Mouse (Mus musculus) stomach, embryonic 14.5 days (tissue): ENCODE data around the gene Med23. TPM values are rescaled to one million over a fixed set of nuclear protein-coding genes. Genes with fewer than 3 reads are reported as not detected.

Experiments used
- ATAC-seq: fragments of 200-750 bp; cut with Nextera tagmentation; 2 replicates; pipeline ENCODE4 v1.8.0; 2017; ENCODE audit warnings: low read depth, moderate TSS enrichment; ENCODE audit not compliant: insufficient number of reproducible peaks, insufficient read depth, low FRiP score
- H3K27ac ChIP-seq: fragments of 300-500 bp; sonication (generic); 2 replicates; pipeline ENCODE4 v1.5.1; 2014; ENCODE audit warnings: mild to moderate bottlenecking, low read length, moderate library complexity, mixed read lengths
- H3K27me3 ChIP-seq: fragments of 300-500 bp; sonication (generic); 2 replicates; pipeline ENCODE4 v1.6.1; 2014; ENCODE audit warnings: low read length, control low read depth, mixed read lengths; ENCODE audit not compliant: control insufficient read depth, insufficient read depth
- H3K36me3 ChIP-seq: fragments of 300-500 bp; sonication (generic); 2 replicates; pipeline ENCODE4 v1.6.1; 2014; ENCODE audit warnings: mild to moderate bottlenecking, control low read depth, low read length, moderate library complexity, mixed read lengths; ENCODE audit not compliant: control insufficient read depth, insufficient read depth
- H3K4me1 ChIP-seq: fragments of 300-500 bp; sonication (generic); 2 replicates; pipeline ENCODE4 v1.6.1; 2014; ENCODE audit warnings: low read length, control low read depth, mixed read lengths; ENCODE audit not compliant: control insufficient read depth, insufficient read depth
- H3K4me2 ChIP-seq: fragments of 300-500 bp; sonication (generic); replicated peaks from 2 replicates; pipeline ENCODE4 v1.6.1; 2014; ENCODE audit warnings: low read depth, low read length, control low read depth
- H3K4me3 ChIP-seq: fragments of 300-500 bp; sonication (generic); 2 replicates; pipeline ENCODE4 v1.5.1; 2014; ENCODE audit warnings: low read depth, low read length, control low read depth
- H3K9ac ChIP-seq: fragments of 300-500 bp; sonication (generic); replicated peaks from 2 replicates; pipeline ENCODE4 v1.6.1; 2014; ENCODE audit warnings: low read depth, mild to moderate bottlenecking, control low read depth, low read length, moderate library complexity, mixed read lengths
- H3K9me3 ChIP-seq: fragments of 300-500 bp; sonication (generic); 2 replicates; pipeline ENCODE4 v1.6.1; 2016; ENCODE audit warnings: low read depth, low read length, control low read depth; ENCODE audit not compliant: control insufficient read depth
- WGBS: fragments of 180-500 bp; shearing (Covaris S2); extraction: QIAGEN DNeasy Blood & Tissue Kit; methylation state at CpG from one replicate; pipeline ENCODE4 v1.1.7; 2014; 5-methylcytosine and 5-hydroxymethylcytosine counted together
- polyA plus RNA-seq: library from polyadenylated mRNA; unstranded; fragments of >200 nt; fragmentation: Nextera tagmentation; extraction: Ambion mirVana; gene quantifications from 2 replicates; pipeline ENCODE4 v1.2.1, GENCODE M21; 2014

Med23 gene
- polyA plus RNA-seq, 1 experiment from 2014 or later: 29.1 TPM

DNA sequence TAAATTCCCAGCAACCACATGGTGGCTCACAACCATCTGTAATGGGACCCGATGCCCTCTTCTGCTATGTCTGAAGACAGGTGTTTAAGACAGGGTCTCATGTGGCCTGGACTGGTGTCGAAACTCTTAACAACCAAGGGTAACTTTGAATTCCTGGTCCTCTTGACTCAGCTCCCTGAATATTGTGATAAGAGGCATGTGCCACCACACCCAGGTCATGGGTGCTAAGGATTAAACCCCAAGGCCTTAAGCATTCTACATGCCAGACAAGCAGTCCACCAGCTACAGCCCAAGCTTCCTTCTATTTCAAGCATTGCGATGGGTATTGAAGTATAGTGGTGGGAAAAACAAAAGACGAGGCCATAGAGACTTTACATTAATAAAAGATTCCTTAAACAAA lies 41.6 kb upstream of the Med23 start:
- Histone ChIP-seq H3K36me3 (no peaks in the 10 kb centered on the region), H3K4me2 (no peak overlapping the region), H3K9ac (no peak overlapping the region), H3K27ac (no peak overlapping the region), H3K27me3 (no peaks in the 10 kb centered on the region), H3K4me1 (0 out of 2 replicates have a peak, but pooled peaks cover 3% of the 10 kb centered on the region), H3K9me3 (no peaks in the 10 kb centered on the region), H3K4me3 (no peak overlapping the region)
- WGBS: 88% methylated on average over 4 of the region's 4 CpGs
- ATAC-seq: no peak

- no peaks in the 10 kb centered on the region for H3K9me3 ChIP-seq
- H3K4me3 ChIP-seq: no peak overlapping the region
- peaks cover 7% of the 10 kb centered on the region; the same call in 1 of the 2 replicates for H3K4me1 ChIP-seq
- WGBS: 87% methylated on average over 5 of the region's 5 CpGs
- no peaks in the 10 kb centered on the region for H3K36me3 ChIP-seq
- no peak overlapping the region for H3K27ac ChIP-seq
- H3K27me3 ChIP-seq: no peaks in the 10 kb centered on the region
- no peak overlapping the region for H3K9ac ChIP-seq
- no peak for ATAC-seq
- H3K4me2 ChIP-seq: no peak overlapping the region
These were observed 39.3 kb upstream of the Med23 start for GRCm38 (mm10) chr10:24830448-24830847.

DNA sequence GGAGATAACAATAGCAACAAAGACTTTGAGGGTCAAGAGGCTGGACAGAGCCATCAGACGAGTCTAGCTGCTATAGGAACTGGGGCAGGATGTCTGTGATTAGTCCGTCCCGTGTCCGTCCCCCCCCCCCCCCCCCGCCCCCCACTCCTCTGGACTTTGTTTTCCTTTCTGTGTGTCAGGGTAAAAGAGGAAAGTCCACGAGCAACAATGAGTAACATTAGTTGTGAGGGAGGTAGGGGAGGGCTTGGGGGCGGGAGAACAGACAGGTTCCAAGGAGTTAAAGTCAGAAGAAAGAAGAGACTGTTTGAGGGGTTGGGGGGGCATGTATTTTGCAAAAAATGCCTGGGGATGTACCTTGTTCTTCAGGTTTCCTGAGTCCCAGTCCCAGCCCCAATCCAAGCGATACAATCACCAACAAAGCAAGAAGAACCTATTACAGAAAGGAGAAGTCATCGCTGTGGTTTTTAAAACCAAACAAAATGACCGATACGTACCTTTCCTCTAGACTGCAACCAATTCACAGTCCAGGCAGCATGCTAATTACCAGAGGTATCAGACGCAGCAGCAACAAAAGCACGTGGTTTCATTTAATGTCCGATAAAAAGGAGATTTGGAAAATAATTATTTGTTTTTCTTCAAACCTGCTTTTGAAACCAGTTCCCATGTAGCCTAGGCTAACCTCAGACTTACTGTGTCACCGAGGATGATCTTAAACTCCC lies 38.2 kb upstream of the Med23 start:
- Histone ChIP-seq H3K4me2 (no peak overlapping the region), H3K4me3 (no peak overlapping the region), H3K9ac (no peak overlapping the region), H3K36me3 (no peaks in the 10 kb centered on the region), H3K9me3 (no peaks in the 10 kb centered on the region), H3K27ac (no peak overlapping the region), H3K27me3 (no peaks in the 10 kb centered on the region), H3K4me1 (peaks cover 9% of the 10 kb centered on the region; the same call in 1 of the 2 replicates)
- no peak for ATAC-seq
- 69% methylated on average over 15 of the region's 15 CpGs for WGBS

- no peak overlapping the region for H3K27ac ChIP-seq
- H3K4me1 ChIP-seq: peaks cover 10% of the 10 kb centered on the region; the same call in 1 of the 2 replicates
- no peaks in the 10 kb centered on the region for H3K9me3 ChIP-seq
- no peak overlapping the region for H3K4me2 ChIP-seq
- no peak for ATAC-seq
- no peaks in the 10 kb centered on the region for H3K27me3 ChIP-seq
- 91% methylated on average over 9 of the region's 9 CpGs for WGBS
- H3K4me3 ChIP-seq: no peak overlapping the region
- H3K36me3 ChIP-seq: no peaks in the 10 kb centered on the region
- H3K9ac ChIP-seq: no peak overlapping the region
These were observed 37.5 kb upstream of the Med23 start for GRCm38 (mm10) chr10:24832306-24832705.

DNA sequence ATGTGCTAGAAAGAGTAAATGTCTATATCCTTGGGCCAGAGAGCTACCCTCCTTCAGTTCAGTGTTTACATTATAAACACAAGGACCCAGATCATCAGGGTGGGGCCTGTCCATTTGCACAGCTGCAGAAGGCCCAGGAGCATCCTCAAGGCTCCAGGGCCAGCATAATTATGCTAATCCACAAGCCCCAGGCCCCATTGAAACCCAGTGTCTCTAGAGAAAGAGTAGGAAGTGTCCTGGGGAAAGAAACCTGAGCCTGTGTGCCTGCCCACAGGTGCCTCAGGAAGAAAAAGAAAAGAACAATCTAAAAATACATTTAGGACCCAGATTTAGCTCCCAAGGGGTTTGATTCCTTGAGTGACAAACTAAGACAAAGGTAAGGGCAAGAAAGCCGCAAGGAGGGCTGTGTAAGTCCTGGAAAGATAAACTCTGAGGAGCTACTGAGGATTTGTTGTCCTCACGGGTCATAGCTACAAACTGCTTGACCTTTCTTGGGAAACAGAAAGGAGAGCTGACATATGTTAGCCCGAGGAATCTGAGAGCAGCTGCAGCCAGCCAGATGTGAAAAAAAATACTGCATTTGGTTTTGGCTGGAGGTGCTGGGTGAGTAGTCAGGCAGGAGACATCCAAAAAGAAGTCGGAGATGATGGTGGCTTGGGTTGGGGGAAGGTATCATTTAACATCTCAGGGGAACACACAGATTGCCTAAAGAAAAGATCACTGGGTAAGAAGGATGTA lies 35.0 kb upstream of the Med23 start:
- Histone ChIP-seq H3K4me3 (no peak overlapping the region), H3K27me3 (no peaks in the 10 kb centered on the region), H3K9me3 (no peaks in the 10 kb centered on the region), H3K4me2 (peak overlapping the region; percentile 26), H3K9ac (no peak overlapping the region), H3K27ac (0 out of 2 replicates have a peak overlapping the region, but pooled peaks have one; percentile 21), H3K4me1 (peaks cover 10% of the 10 kb centered on the region; the same call in 1 of the 2 replicates), H3K36me3 (no peaks in the 10 kb centered on the region)
- 7% methylated on average over 4 of the region's 4 CpGs for whole genome bisulfite sequencing
- ATAC-seq: no peak

- Histone ChIP-seq H3K4me1 (peaks cover 10% of the 10 kb centered on the region; the same call in 1 of the 2 replicates), H3K4me3 (peak overlapping the region; percentile 13; the same call in 1 of the 2 replicates), H3K27me3 (no peaks in the 10 kb centered on the region), H3K36me3 (no peaks in the 10 kb centered on the region), H3K27ac (no peak overlapping the region), H3K9ac (no peak overlapping the region), H3K9me3 (no peaks in the 10 kb centered on the region), H3K4me2 (peak overlapping the region; percentile 26)
- 21% methylated on average over 12 of the region's 12 CpGs for WGBS
- no peak for ATAC-seq
These were observed 34.0 kb upstream of the Med23 start for GRCm38 (mm10) chr10:24835702-24836342.

- Histone ChIP-seq H3K4me2 (0 out of 2 replicates have a peak overlapping the region, but pooled peaks have one; percentile 26), H3K36me3 (no peaks in the 10 kb centered on the region), H3K9me3 (no peaks in the 10 kb centered on the region), H3K4me1 (peaks cover 10% of the 10 kb centered on the region; the same call in 1 of the 2 replicates), H3K4me3 (no peak overlapping the region), H3K27ac (no peak overlapping the region), H3K27me3 (no peaks in the 10 kb centered on the region), H3K9ac (no peak overlapping the region)
- no peak for ATAC-seq
- 44% methylated on average over 4 of the region's 4 CpGs for WGBS
These were observed 33.3 kb upstream of the Med23 start for GRCm38 (mm10) chr10:24836366-24837038.

- Histone ChIP-seq H3K9ac (no peak overlapping the region), H3K4me2 (no peak overlapping the region), H3K4me3 (no peak overlapping the region), H3K36me3 (no peaks in the 10 kb centered on the region), H3K27ac (no peak overlapping the region), H3K4me1 (0 out of 2 replicates have a peak, but pooled peaks cover 3% of the 10 kb centered on the region), H3K9me3 (no peaks in the 10 kb centered on the region), H3K27me3 (no peaks in the 10 kb centered on the region)
- 89% methylated on average over 4 of the region's 4 CpGs for WGBS
- no peak for ATAC-seq
These were observed 29.0 kb upstream of the Med23 start for GRCm38 (mm10) chr10:24840795-24841194.
